Mouse (Mus musculus): ENCODE measurements around the gene Slc45a1. TPM values are rescaled to one million over a fixed set of nuclear protein-coding genes. Genes with fewer than 3 reads are reported as not detected.

Slc45a1 gene
- total RNA-seq, 2 experiments from 2014 or later: 50.7 to 52.5 TPM

DNA sequence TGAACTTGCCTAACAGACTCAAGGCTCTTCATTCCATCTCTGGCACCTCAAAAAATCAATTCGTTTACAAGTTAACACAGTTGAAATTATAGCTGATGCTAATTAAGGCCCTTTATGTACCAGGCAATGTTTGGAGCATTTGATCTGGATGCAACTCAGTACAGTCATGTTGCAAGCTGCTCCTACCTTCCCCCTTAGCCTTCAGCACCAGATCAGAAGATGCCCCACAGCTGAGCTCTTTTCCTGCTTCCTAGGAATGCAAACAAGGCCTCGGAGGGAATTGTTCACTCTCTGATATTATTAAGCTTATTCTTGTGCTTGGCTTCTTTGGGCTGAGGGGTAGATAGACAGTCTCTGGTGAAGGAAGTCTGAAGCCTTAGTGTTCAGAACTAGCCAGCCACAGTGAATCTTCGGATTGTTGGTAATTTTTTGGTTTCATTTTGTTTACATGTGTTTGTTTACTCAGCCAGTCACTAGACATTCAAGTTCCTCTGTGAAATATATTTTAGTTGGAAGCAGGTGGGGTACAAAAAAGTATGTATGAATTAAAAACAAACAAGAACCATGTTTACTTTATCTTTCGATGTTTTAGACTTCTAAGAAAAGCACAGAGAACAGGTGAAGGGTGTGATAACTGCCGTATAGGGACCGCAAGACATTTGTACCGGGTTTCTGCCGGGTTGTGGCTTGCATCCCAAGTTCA is 64.2 kb downstream of the Slc45a1 start:
- intact Hi-C loops (cut with DNase I): no loop called here
- no peak for DNase-seq (ENCODE audit: low spot score in 2 of 2)

DNA sequence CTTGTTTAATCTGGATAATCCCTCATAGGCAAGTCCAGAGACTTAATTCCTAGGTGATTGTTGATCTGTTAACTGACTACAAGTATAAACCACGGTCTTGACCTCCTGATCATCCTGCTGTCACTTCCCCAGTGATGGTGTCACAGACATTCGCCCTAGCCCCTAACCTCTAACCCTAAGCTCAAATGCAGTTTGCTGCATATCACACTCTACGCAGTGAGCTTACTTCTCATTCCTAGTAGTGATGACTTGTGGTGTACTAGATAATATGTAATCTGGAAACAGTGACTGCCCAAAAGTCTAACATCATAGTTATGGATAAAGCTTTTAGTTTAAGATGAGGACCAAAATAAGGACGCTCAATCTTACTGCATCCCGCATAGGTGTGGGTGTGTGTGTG is 65.7 kb downstream of the Slc45a1 start:
- intact Hi-C loops (cut with DNase I): no loop called here

GRCm38 (mm10) chr4:150585800-150586199 is 66.2 kb downstream of the Slc45a1 start:
- DNase-seq (ENCODE audit: low spot score in 2 of 2): no peak
- intact Hi-C loops (cut with DNase I): no loop called here

More for the DNA sequence above, 65.7 kb downstream of the Slc45a1 start:
- DNase-seq (ENCODE audit: low spot score in 2 of 2): no peak

DNA sequence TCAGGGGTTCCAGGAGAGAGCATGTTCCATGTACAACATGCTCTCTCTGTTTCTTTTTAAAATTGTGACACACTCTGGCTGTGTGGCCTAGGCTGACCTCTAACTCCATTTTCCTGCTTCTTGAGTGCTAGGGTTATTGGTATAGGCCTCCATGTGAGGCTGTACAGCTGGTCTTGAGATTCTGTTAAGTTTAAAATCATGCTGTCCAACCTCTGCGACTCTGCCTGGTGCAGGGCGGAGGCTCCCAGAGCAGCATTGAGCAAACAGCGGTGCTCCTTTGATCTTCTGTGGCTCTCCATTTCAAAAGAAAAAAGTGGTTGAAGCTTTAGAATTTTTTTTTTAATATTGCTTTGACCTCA is 68.2 kb downstream of the Slc45a1 start:
- intact Hi-C loops (cut with DNase I): no loop called here

GRCm38 (mm10) chr4:150582966-150583776 is 68.8 kb downstream of the Slc45a1 start:
- DNase-seq (ENCODE audit: low spot score in 2 of 2): peak; percentile 66 to 88
- intact Hi-C loops (cut with DNase I): no loop called here

More for the DNA sequence above, 68.2 kb downstream of the Slc45a1 start:
- DNase-seq (ENCODE audit: low spot score in 2 of 2): no peak

- DNase-seq (ENCODE audit: low spot score in 2 of 2): no peak
- intact Hi-C loops (cut with DNase I): no loop called here
These were observed 69.8 kb downstream of the Slc45a1 start for GRCm38 (mm10) chr4:150581931-150582723.

Other genes starting within 250 kb of the Slc45a1 start
- 10 to 100 TPM; 24.2 to 33.2 TPM for gene Errfi1, start 201.7 kb upstream of the Slc45a1 start, total RNA-seq (2021)